Mouse (Mus musculus) midbrain, embryonic 15.5 days (tissue): ENCODE results near the gene Faf1. TPM values are rescaled to one million over a fixed set of nuclear protein-coding genes. Genes with fewer than 3 reads are reported as not detected.
"Not testable (repeated sequence)": the region's sequence is repeated elsewhere in the genome, so short reads cannot be mapped to it uniquely, and the experiment has no call there.

Experiments
- ATAC-seq: fragments of 200-750 bp; cut with Nextera tagmentation; replicated peaks from 2 replicates; pipeline ENCODE4 v1.8.0; 2017; ENCODE audit warnings: moderate TSS enrichment
- H3K27ac ChIP-seq: fragments of 300-500 bp; sonication (generic); 2 replicates; pipeline ENCODE4 v1.5.1; 2015; ENCODE audit warnings: mild to moderate bottlenecking, inconsistent platforms
- H3K27me3 ChIP-seq: fragments of 300-500 bp; sonication (generic); replicated peaks from 2 replicates; pipeline ENCODE4 v1.6.1; 2015; ENCODE audit warnings: inconsistent platforms
- H3K36me3 ChIP-seq: fragments of 300-500 bp; sonication (generic); replicated peaks from 2 replicates; pipeline ENCODE4 v1.6.1; 2015; ENCODE audit warnings: inconsistent platforms
- H3K4me1 ChIP-seq: fragments of 300-500 bp; sonication (generic); 2 replicates; pipeline ENCODE4 v1.6.1; 2015; ENCODE audit warnings: inconsistent platforms
- H3K4me2 ChIP-seq: fragments of 300-500 bp; sonication (generic); 2 replicates; pipeline ENCODE4 v1.6.1; 2015; ENCODE audit warnings: inconsistent platforms, mild to moderate bottlenecking, moderate library complexity
- H3K4me3 ChIP-seq: fragments of 300-500 bp; sonication (generic); 2 replicates; pipeline ENCODE4 v1.5.1; 2015; ENCODE audit warnings: mild to moderate bottlenecking, inconsistent platforms
- H3K9ac ChIP-seq: fragments of 300-500 bp; sonication (generic); 2 replicates; pipeline ENCODE4 v1.6.1; 2015; ENCODE audit warnings: mild to moderate bottlenecking, inconsistent platforms
- H3K9me3 ChIP-seq: fragments of 300-500 bp; sonication (generic); 2 replicates; pipeline ENCODE4 v1.6.1; 2016; ENCODE audit warnings: inconsistent platforms
- WGBS: fragments of 180-500 bp; shearing (Covaris S2); methylation state at CpG from one replicate; pipeline ENCODE4 v1.1.7; 2015; ENCODE audit warnings: mixed read lengths; 5-methylcytosine and 5-hydroxymethylcytosine counted together
- polyA plus RNA-seq: library from polyadenylated mRNA; unstranded; fragments of >200 nt; fragmentation: Nextera tagmentation; extraction: Ambion mirVana; gene quantifications from 2 replicates; pipeline ENCODE4 v1.2.1, GENCODE M21; 2015

Faf1 gene
- polyA plus RNA-seq, 1 experiment from 2014 or later = 31.5 TPM

- Histone ChIP-seq H3K4me3 (no peak overlapping the region), H3K27ac (no peak overlapping the region), H3K27me3 (peaks cover 14% of the 10 kb centered on the region), H3K4me2 (peak overlapping the region; percentile 82; the same call in 1 of the 2 replicates), H3K36me3 (no peaks in the 10 kb centered on the region), H3K4me1 (peaks cover 22% of the 10 kb centered on the region), H3K9ac (no peak overlapping the region), H3K9me3 (no peaks in the 10 kb centered on the region)
- ATAC-seq = no peak
- WGBS = 69% methylated on average over 2 of the region's 2 CpGs
Observed at GRCm38 (mm10) chr4:109667518-109667917, 8.9 kb upstream of the Faf1 start.

- 82% methylated on average over 2 of the region's 2 CpGs for WGBS
- H3K27me3 ChIP-seq = peaks cover 4% of the 10 kb centered on the region
- H3K4me1 ChIP-seq = peaks cover 19% of the 10 kb centered on the region
- ATAC-seq = no peak
- no peaks in the 10 kb centered on the region for H3K36me3 ChIP-seq
- no peak overlapping the region for H3K4me2 ChIP-seq
- no peaks in the 10 kb centered on the region for H3K9me3 ChIP-seq
- H3K4me3 ChIP-seq = no peak overlapping the region
- no peak overlapping the region for H3K9ac ChIP-seq
- H3K27ac ChIP-seq = no peak overlapping the region
Observed at GRCm38 (mm10) chr4:109670213-109670612, 6.2 kb upstream of the Faf1 start.

GRCm38 (mm10) chr4:109671941-109672340, 4.4 kb upstream of the Faf1 start:
- H3K4me2 ChIP-seq = no peak overlapping the region
- WGBS = 70% methylated on average over 1 of the region's 1 CpGs

DNA sequence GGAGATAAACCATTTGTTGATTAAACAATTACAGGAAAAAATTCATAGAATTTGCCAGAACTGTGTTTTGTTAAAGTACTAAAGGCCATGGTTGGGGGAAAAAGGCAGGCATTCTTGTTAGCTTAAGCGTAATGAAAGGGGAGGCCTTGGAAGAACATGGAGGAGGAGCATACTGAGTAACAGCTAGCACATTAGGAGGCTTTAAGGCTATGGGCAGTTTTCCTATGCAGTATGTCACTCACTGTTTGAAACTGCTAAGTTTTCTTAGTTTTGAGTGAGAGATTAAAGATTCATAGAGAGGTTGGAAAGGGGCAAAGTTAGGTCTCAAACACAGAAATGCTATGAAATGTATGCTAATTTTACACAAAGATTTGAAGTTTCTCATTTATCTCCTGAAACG, 2.3 kb upstream of the Faf1 start:
- no peak overlapping the region for H3K27ac ChIP-seq
- H3K9me3 ChIP-seq = no peaks in the 10 kb centered on the region
- no peak overlapping the region for H3K4me2 ChIP-seq
- no peak overlapping the region for H3K4me3 ChIP-seq
- ATAC-seq = no peak
- H3K36me3 ChIP-seq = no peaks in the 10 kb centered on the region
- 83% methylated on average over 2 of the region's 2 CpGs for WGBS
- H3K9ac ChIP-seq = no peak overlapping the region
- peaks cover 10% of the 10 kb centered on the region for H3K4me1 ChIP-seq
- no peaks in the 10 kb centered on the region for H3K27me3 ChIP-seq

More at GRCm38 (mm10) chr4:109671941-109672340, 4.4 kb upstream of the Faf1 start:
- Histone ChIP-seq H3K27me3 (no peaks in the 10 kb centered on the region; the same call in none of the 2 replicates), H3K9me3 (no peaks in the 10 kb centered on the region), H3K4me3 (no peak overlapping the region), H3K36me3 (no peaks in the 10 kb centered on the region), H3K27ac (no peak overlapping the region), H3K4me1 (0 out of 2 replicates have a peak, but pooled peaks cover 2% of the 10 kb centered on the region), H3K9ac (no peak overlapping the region)
- no peak for ATAC-seq

- peak overlapping the region; percentile 94 for H3K27ac ChIP-seq
- H3K27me3 ChIP-seq = no peaks in the 10 kb centered on the region
- peaks cover 10% of the 10 kb centered on the region for H3K4me1 ChIP-seq
- H3K4me2 ChIP-seq = peak overlapping the region; percentile 66
- WGBS = 0% methylated on average over 3 of the region's 3 CpGs
- no peaks in the 10 kb centered on the region for H3K9me3 ChIP-seq
- peak overlapping the region; percentile 78 for H3K9ac ChIP-seq
- ATAC-seq = peak; percentile 12
- no peaks in the 10 kb centered on the region for H3K36me3 ChIP-seq
- H3K4me3 ChIP-seq = peak overlapping the region; percentile 77
Observed at GRCm38 (mm10) chr4:109677221-109677620, 833 bp downstream of the Faf1 start.

DNA sequence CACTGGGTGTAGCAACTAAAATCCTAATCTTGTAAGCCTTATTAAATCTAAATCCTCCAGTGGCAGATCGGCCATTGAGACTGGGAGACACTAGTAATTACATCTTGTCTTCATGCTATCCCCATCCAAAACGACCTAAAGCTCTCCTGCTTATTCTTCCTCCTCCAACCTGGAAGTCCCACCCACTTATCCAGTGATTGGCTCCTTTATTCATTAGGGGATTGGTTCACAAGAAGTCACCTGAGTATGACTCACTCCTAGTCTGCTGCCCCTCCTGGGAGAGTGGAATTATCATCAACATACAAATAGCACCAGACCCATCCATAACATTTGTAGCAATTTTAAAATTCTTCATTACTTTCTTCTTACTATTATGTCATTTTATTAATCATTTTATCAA, 7.2 kb downstream of the Faf1 start:
- Histone ChIP-seq H3K9ac (no peak overlapping the region), H3K4me3 (no peak overlapping the region), H3K4me1 (no peaks in the 10 kb centered on the region), H3K4me2 (no peak overlapping the region), H3K27ac (no peak overlapping the region), H3K27me3 (no peaks in the 10 kb centered on the region), H3K36me3 (0 out of 2 replicates have a peak, but pooled peaks cover 4% of the 10 kb centered on the region), H3K9me3 (no peaks in the 10 kb centered on the region)
- WGBS = 67% methylated on average over 2 of the region's 2 CpGs
- ATAC-seq = no peak

GRCm38 (mm10) chr4:109692674-109693073, 16.3 kb downstream of the Faf1 start:
- Histone ChIP-seq H3K9me3 (no peaks in the 10 kb centered on the region), H3K27me3 (no peaks in the 10 kb centered on the region), H3K36me3 (no peaks in the 10 kb centered on the region), H3K27ac (no peak overlapping the region), H3K4me1 (no peaks in the 10 kb centered on the region), H3K4me3 (no peak overlapping the region), H3K9ac (no peak overlapping the region), H3K4me2 (no peak overlapping the region)
- no peak for ATAC-seq

- WGBS = 89% methylated on average over 3 of the region's 3 CpGs
- not testable (repeated sequence) for H3K4me2 ChIP-seq, H3K27me3 ChIP-seq, H3K4me3 ChIP-seq, H3K27ac ChIP-seq, H3K36me3 ChIP-seq, H3K9me3 ChIP-seq, H3K9ac ChIP-seq, ATAC-seq, H3K4me1 ChIP-seq
Observed at GRCm38 (mm10) chr4:109700727-109701126, 24.3 kb downstream of the Faf1 start.

- H3K27ac ChIP-seq = no peak overlapping the region
- no peaks in the 10 kb centered on the region for H3K27me3 ChIP-seq
- H3K4me1 ChIP-seq = no peaks in the 10 kb centered on the region
- no peaks in the 10 kb centered on the region for H3K36me3 ChIP-seq
- no peak; the same call in 1 of the 2 replicates for ATAC-seq
- no peak overlapping the region for H3K4me2 ChIP-seq
- H3K4me3 ChIP-seq = no peak overlapping the region
- no peaks in the 10 kb centered on the region for H3K9me3 ChIP-seq
- H3K9ac ChIP-seq = no peak overlapping the region
Observed at GRCm38 (mm10) chr4:109703568-109703967, 27.2 kb downstream of the Faf1 start.

DNA sequence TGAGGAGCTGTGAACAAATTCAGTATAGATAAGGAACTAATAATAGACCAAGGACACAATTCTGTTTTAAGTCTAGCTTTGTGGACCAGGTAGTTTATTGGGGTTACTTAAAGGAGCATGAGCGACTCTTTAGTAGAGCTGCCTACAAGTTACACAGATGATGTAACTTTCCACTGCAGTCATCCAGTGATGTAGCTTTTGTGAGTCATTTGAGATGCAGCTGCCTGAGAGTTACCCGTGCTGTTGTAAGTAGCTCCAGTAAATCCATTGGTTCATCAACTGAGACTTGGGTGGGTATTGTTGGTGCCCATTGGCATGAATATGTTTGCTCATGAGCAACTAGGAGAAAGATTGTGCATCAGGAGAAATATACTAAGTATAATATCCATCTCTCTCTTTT, 29.0 kb downstream of the Faf1 start:
- Histone ChIP-seq H3K9me3 (no peaks in the 10 kb centered on the region), H3K9ac (no peak overlapping the region), H3K27me3 (no peaks in the 10 kb centered on the region), H3K27ac (no peak overlapping the region), H3K36me3 (no peaks in the 10 kb centered on the region), H3K4me2 (no peak overlapping the region), H3K4me3 (no peak overlapping the region), H3K4me1 (no peaks in the 10 kb centered on the region)
- ATAC-seq = no peak
- WGBS = 96% methylated on average over 2 of the region's 2 CpGs

GRCm38 (mm10) chr4:109719281-109719680, 42.9 kb downstream of the Faf1 start:
- no peak for ATAC-seq
- Histone ChIP-seq H3K36me3 (no peaks in the 10 kb centered on the region), H3K9ac (no peak overlapping the region), H3K4me2 (no peak overlapping the region), H3K4me3 (no peak overlapping the region), H3K9me3 (no peaks in the 10 kb centered on the region), H3K4me1 (no peaks in the 10 kb centered on the region), H3K27me3 (no peaks in the 10 kb centered on the region), H3K27ac (no peak overlapping the region)
- WGBS = 96% methylated on average over 5 of the region's 5 CpGs

GRCm38 (mm10) chr4:109729281-109729680, 52.9 kb downstream of the Faf1 start:
- no peak for ATAC-seq
- Histone ChIP-seq H3K36me3 (no peaks in the 10 kb centered on the region), H3K4me2 (no peak overlapping the region), H3K4me1 (no peaks in the 10 kb centered on the region), H3K9ac (no peak overlapping the region), H3K27me3 (no peaks in the 10 kb centered on the region), H3K4me3 (no peak overlapping the region), H3K9me3 (no peaks in the 10 kb centered on the region), H3K27ac (no peak overlapping the region)
- 10% methylated on average over 2 of the region's 2 CpGs for WGBS

DNA sequence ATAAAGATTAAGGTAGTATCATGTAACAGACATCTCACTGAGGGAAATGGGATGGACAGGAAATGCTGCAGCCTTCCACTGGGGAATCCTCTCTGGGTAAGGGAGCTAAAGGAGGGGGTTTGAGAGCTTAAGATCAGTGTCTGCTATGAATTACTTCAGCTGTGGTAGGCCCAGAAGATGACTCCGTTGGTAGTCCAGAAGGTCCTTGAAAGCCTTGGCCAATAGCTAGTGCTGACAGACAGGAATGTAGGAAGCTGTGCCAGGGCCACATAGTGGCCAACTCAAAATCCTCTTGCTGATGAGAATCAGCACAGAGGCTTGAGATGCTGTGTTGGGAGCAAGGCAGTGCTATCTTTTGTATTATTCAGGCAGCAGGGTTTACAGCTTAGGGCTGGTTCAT, 59.4 kb downstream of the Faf1 start:
- H3K36me3 ChIP-seq = no peaks in the 10 kb centered on the region
- WGBS = 52% methylated on average over 1 of the region's 1 CpGs
- H3K9me3 ChIP-seq = no peaks in the 10 kb centered on the region
- H3K4me3 ChIP-seq = no peak overlapping the region
- ATAC-seq = no peak
- no peak overlapping the region for H3K27ac ChIP-seq
- H3K4me1 ChIP-seq = no peaks in the 10 kb centered on the region
- H3K27me3 ChIP-seq = no peaks in the 10 kb centered on the region
- H3K9ac ChIP-seq = no peak overlapping the region
- H3K4me2 ChIP-seq = no peak overlapping the region
